Mouse (Mus musculus): ENCODE measurements around the gene Nek9. TPM values are rescaled to one million over a fixed set of nuclear protein-coding genes. Genes with fewer than 3 reads are reported as not detected.

Nek9 gene
- total RNA-seq, 1 experiment from 2014 or later, result 31.6 TPM

- peak; percentile 95 to 97 for ATAC-seq (replicated peaks in 1 of 2; ENCODE audit: insufficient read depth in 1 of 2, low FRiP score in 2 of 2, low TSS enrichment in 1 of 2, low read depth in 1 of 2, poor library complexity in 2 of 2, severe bottlenecking in 2 of 2)
These were observed 58.9 kb downstream of the Nek9 start for GRCm38 (mm10) chr12:85280105-85280844.

- no peak for ATAC-seq (replicated peaks in 1 of 2; ENCODE audit: insufficient read depth in 1 of 2, low FRiP score in 2 of 2, low TSS enrichment in 1 of 2, low read depth in 1 of 2, poor library complexity in 2 of 2, severe bottlenecking in 2 of 2)
These were observed 59.6 kb downstream of the Nek9 start for GRCm38 (mm10) chr12:85279396-85280080.

- no peak for ATAC-seq (replicated peaks in 1 of 2; ENCODE audit: insufficient read depth in 1 of 2, low FRiP score in 2 of 2, low TSS enrichment in 1 of 2, low read depth in 1 of 2, poor library complexity in 2 of 2, severe bottlenecking in 2 of 2)
These were observed 60.2 kb downstream of the Nek9 start for GRCm38 (mm10) chr12:85278919-85279318.

- no peak for ATAC-seq (replicated peaks in 1 of 2; ENCODE audit: insufficient read depth in 1 of 2, low FRiP score in 2 of 2, low TSS enrichment in 1 of 2, low read depth in 1 of 2, poor library complexity in 2 of 2, severe bottlenecking in 2 of 2)
These were observed 62.9 kb downstream of the Nek9 start for GRCm38 (mm10) chr12:85276273-85276672.

GRCm38 (mm10) chr12:85273508-85273907 lies 65.7 kb downstream of the Nek9 start:
- ATAC-seq (replicated peaks in 1 of 2; ENCODE audit: insufficient read depth in 1 of 2, low FRiP score in 2 of 2, low TSS enrichment in 1 of 2, low read depth in 1 of 2, poor library complexity in 2 of 2, severe bottlenecking in 2 of 2), result no peak

- no peak for ATAC-seq (replicated peaks in 1 of 2; ENCODE audit: insufficient read depth in 1 of 2, low FRiP score in 2 of 2, low TSS enrichment in 1 of 2, low read depth in 1 of 2, poor library complexity in 2 of 2, severe bottlenecking in 2 of 2)
These were observed 67.3 kb downstream of the Nek9 start for GRCm38 (mm10) chr12:85271843-85272206.

- no peak for ATAC-seq (replicated peaks in 1 of 2; ENCODE audit: insufficient read depth in 1 of 2, low FRiP score in 2 of 2, low TSS enrichment in 1 of 2, low read depth in 1 of 2, poor library complexity in 2 of 2, severe bottlenecking in 2 of 2)
These were observed 67.9 kb downstream of the Nek9 start for GRCm38 (mm10) chr12:85271132-85271842.

- peak; percentile 80 to 90 for ATAC-seq (replicated peaks in 1 of 2; ENCODE audit: insufficient read depth in 1 of 2, low FRiP score in 2 of 2, low TSS enrichment in 1 of 2, low read depth in 1 of 2, poor library complexity in 2 of 2, severe bottlenecking in 2 of 2)
These were observed 68.8 kb downstream of the Nek9 start, which contains the start of gene Mlh3 for GRCm38 (mm10) chr12:85270319-85270718. TSS of gene Mlh3 (minus strand) at chr12:85270599.

GRCm38 (mm10) chr12:85269821-85270220 lies 69.3 kb downstream of the Nek9 start:
- ATAC-seq (replicated peaks in 1 of 2; ENCODE audit: insufficient read depth in 1 of 2, low FRiP score in 2 of 2, low TSS enrichment in 1 of 2, low read depth in 1 of 2, poor library complexity in 2 of 2, severe bottlenecking in 2 of 2), result no peak

- no peak for ATAC-seq (replicated peaks in 1 of 2; ENCODE audit: insufficient read depth in 1 of 2, low FRiP score in 2 of 2, low TSS enrichment in 1 of 2, low read depth in 1 of 2, poor library complexity in 2 of 2, severe bottlenecking in 2 of 2)
These were observed 72.9 kb downstream of the Nek9 start for GRCm38 (mm10) chr12:85266248-85266647.

GRCm38 (mm10) chr12:85264940-85265339 lies 74.2 kb downstream of the Nek9 start:
- ATAC-seq (replicated peaks in 1 of 2; ENCODE audit: insufficient read depth in 1 of 2, low FRiP score in 2 of 2, low TSS enrichment in 1 of 2, low read depth in 1 of 2, poor library complexity in 2 of 2, severe bottlenecking in 2 of 2), result no peak

GRCm38 (mm10) chr12:85264531-85264930 lies 74.6 kb downstream of the Nek9 start:
- no peak for ATAC-seq (replicated peaks in 1 of 2; ENCODE audit: insufficient read depth in 1 of 2, low FRiP score in 2 of 2, low TSS enrichment in 1 of 2, low read depth in 1 of 2, poor library complexity in 2 of 2, severe bottlenecking in 2 of 2)

- ATAC-seq (replicated peaks in 1 of 2; ENCODE audit: insufficient read depth in 1 of 2, low FRiP score in 2 of 2, low TSS enrichment in 1 of 2, low read depth in 1 of 2, poor library complexity in 2 of 2, severe bottlenecking in 2 of 2), result no peak
These were observed 76.0 kb downstream of the Nek9 start for GRCm38 (mm10) chr12:85263190-85263589.

GRCm38 (mm10) chr12:85262489-85262888 lies 76.7 kb downstream of the Nek9 start:
- ATAC-seq (replicated peaks in 1 of 2; ENCODE audit: insufficient read depth in 1 of 2, low FRiP score in 2 of 2, low TSS enrichment in 1 of 2, low read depth in 1 of 2, poor library complexity in 2 of 2, severe bottlenecking in 2 of 2), result no peak

GRCm38 (mm10) chr12:85257008-85257639 lies 82.0 kb downstream of the Nek9 start:
- ATAC-seq (replicated peaks in 1 of 2; ENCODE audit: insufficient read depth in 1 of 2, low FRiP score in 2 of 2, low TSS enrichment in 1 of 2, low read depth in 1 of 2, poor library complexity in 2 of 2, severe bottlenecking in 2 of 2), result peak; percentile 83 to 92

- ATAC-seq (replicated peaks in 1 of 2; ENCODE audit: insufficient read depth in 1 of 2, low FRiP score in 2 of 2, low TSS enrichment in 1 of 2, low read depth in 1 of 2, poor library complexity in 2 of 2, severe bottlenecking in 2 of 2), result no peak
These were observed 82.9 kb downstream of the Nek9 start for GRCm38 (mm10) chr12:85256074-85256751.

GRCm38 (mm10) chr12:85252083-85252482 lies 87.1 kb downstream of the Nek9 start:
- ATAC-seq (replicated peaks in 1 of 2; ENCODE audit: insufficient read depth in 1 of 2, low FRiP score in 2 of 2, low TSS enrichment in 1 of 2, low read depth in 1 of 2, poor library complexity in 2 of 2, severe bottlenecking in 2 of 2), result no peak

Data from hematopoietic stem cell, adult 5-6 weeks (primary cell).